Mouse (Mus musculus) liver, postnatal 0 days (tissue): ENCODE data around the gene Polr2f. TPM values are rescaled to one million over a fixed set of nuclear protein-coding genes. Genes with fewer than 3 reads are reported as not detected.

ENCODE experiments used
- ATAC-seq: fragments of 200-750 bp; cut with Nextera tagmentation; 2 replicates; pipeline ENCODE4 v1.8.0; 2017; ENCODE audit warnings: mild to moderate bottlenecking, moderate library complexity
- DNase-seq: peaks from one replicate; pipeline ENCODE4 v3.0.0-alpha.2; 2016
- H3K27ac ChIP-seq: fragments of 300-500 bp; sonication (generic); 2 replicates; pipeline ENCODE4 v1.5.1; 2014; ENCODE audit warnings: antibody characterized with exemption, moderate library complexity, mild to moderate bottlenecking, low read depth
- H3K27me3 ChIP-seq: fragments of 300-500 bp; sonication (generic); 2 replicates; pipeline ENCODE4 v1.6.1; 2014; ENCODE audit warnings: low read length, control low read depth, mixed read lengths; ENCODE audit not compliant: insufficient read depth
- H3K36me3 ChIP-seq: fragments of 300-500 bp; sonication (generic); replicated peaks from 2 replicates; pipeline ENCODE4 v1.6.1; 2014; ENCODE audit warnings: mild to moderate bottlenecking, control low read depth, low read length, moderate library complexity, mixed read lengths; ENCODE audit not compliant: insufficient read depth
- H3K4me1 ChIP-seq: fragments of 300-500 bp; sonication (generic); 2 replicates; pipeline ENCODE4 v1.6.1; 2014; ENCODE audit warnings: antibody characterized with exemption, mild to moderate bottlenecking, control low read depth; ENCODE audit not compliant: insufficient read depth
- H3K4me2 ChIP-seq: fragments of 300-500 bp; sonication (generic); 2 replicates; pipeline ENCODE4 v1.6.1; 2014; ENCODE audit warnings: low read depth, mild to moderate bottlenecking, low read length, moderate library complexity, mixed read lengths
- H3K4me3 ChIP-seq: fragments of 300-500 bp; sonication (generic); 2 replicates; pipeline ENCODE4 v1.5.1; 2014; ENCODE audit warnings: low read depth, low read length
- H3K9ac ChIP-seq: fragments of 300-500 bp; sonication (generic); replicated peaks from 2 replicates; pipeline ENCODE4 v1.6.1; 2014; ENCODE audit warnings: mild to moderate bottlenecking, moderate library complexity
- H3K9me3 ChIP-seq: fragments of 300-500 bp; sonication (generic); 2 replicates; pipeline ENCODE4 v1.6.1; 2016; ENCODE audit warnings: mild to moderate bottlenecking, control low read depth, low read length, mixed read lengths
- CTCF ChIP-seq: sonication (generic); IDR thresholded peaks from 2 replicates; pipeline ENCODE4 v1.5.1; 2016; ENCODE audit warnings: antibody characterized with exemption, low read depth
- EP300 ChIP-seq: IDR thresholded peaks from 2 replicates; pipeline ENCODE4 v1.6.1; 2016; ENCODE audit warnings: antibody characterized with exemption, low read depth, mild to moderate bottlenecking
- WGBS: fragments of 180-500 bp; shearing (Covaris S2); extraction: QIAGEN DNeasy Blood & Tissue Kit; methylation state at CpG from one replicate; pipeline ENCODE4 v1.1.7; 2014; ENCODE audit not compliant: insufficient replicate concordance; 5-methylcytosine and 5-hydroxymethylcytosine counted together
- polyA plus RNA-seq: library from polyadenylated mRNA; unstranded; fragments of >200 nt; fragmentation: Nextera tagmentation; extraction: Ambion mirVana; gene quantifications from 2 replicates; pipeline ENCODE4 v1.2.1, GENCODE M21; 2015

Gene Polr2f
- polyA plus RNA-seq, 1 experiment from 2014 or later, result 130 TPM

- H3K9ac ChIP-seq, result no peak overlapping the region
- H3K4me2 ChIP-seq, result no peak overlapping the region
- WGBS, result 57% methylated on average over 8 of the region's 8 CpGs
- no peaks in the 10 kb centered on the region for H3K9me3 ChIP-seq
- 0 out of 2 replicates have a peak, but pooled peaks cover 4% of the 10 kb centered on the region for H3K4me1 ChIP-seq
- no peaks in the 10 kb centered on the region for H3K27me3 ChIP-seq
- TF ChIP-seq CTCF, result no peak
- TF ChIP-seq EP300, result no peak
- peak overlapping the region; percentile 69 for H3K27ac ChIP-seq
- DNase-seq (peak; percentile 49), ATAC-seq (peak; percentile 77)
- H3K4me3 ChIP-seq, result no peak overlapping the region
- no peaks in the 10 kb centered on the region for H3K36me3 ChIP-seq
Observed at GRCm38 (mm10) chr15:79187819-79188218, 47.0 kb downstream of the Polr2f start.

- ATAC-seq, result no peak
Observed at GRCm38 (mm10) chr15:79191426-79191825, 50.6 kb downstream of the Polr2f start.

GRCm38 (mm10) chr15:79192450-79192849 is 51.6 kb downstream of the Polr2f start:
- H3K9ac ChIP-seq, result no peak overlapping the region
- no peaks in the 10 kb centered on the region for H3K36me3 ChIP-seq
- no peak for DNase-seq
- TF ChIP-seq EP300 (no peak), CTCF (no peak)
- H3K4me2 ChIP-seq, result no peak overlapping the region
- no peaks in the 10 kb centered on the region for H3K9me3 ChIP-seq
- peaks cover 13% of the 10 kb centered on the region; the same call in 1 of the 2 replicates for H3K4me1 ChIP-seq
- H3K27ac ChIP-seq, result no peak overlapping the region
- ATAC-seq, result no peak
- H3K4me3 ChIP-seq, result no peak overlapping the region
- 88% methylated on average over 6 of the region's 6 CpGs for WGBS
- no peaks in the 10 kb centered on the region for H3K27me3 ChIP-seq

More at GRCm38 (mm10) chr15:79191426-79191825, 50.6 kb downstream of the Polr2f start:
- no peak overlapping the region for H3K4me3 ChIP-seq
- DNase-seq, result no peak
- H3K9me3 ChIP-seq, result no peaks in the 10 kb centered on the region
- no peak overlapping the region for H3K27ac ChIP-seq
- no peaks in the 10 kb centered on the region for H3K36me3 ChIP-seq
- whole genome bisulfite sequencing, result 93% methylated on average over 2 of the region's 2 CpGs
- H3K9ac ChIP-seq, result no peak overlapping the region
- no peak for TF ChIP-seq EP300
- no peak for TF ChIP-seq CTCF
- H3K4me1 ChIP-seq, result peaks cover 13% of the 10 kb centered on the region; the same call in 1 of the 2 replicates
- H3K27me3 ChIP-seq, result no peaks in the 10 kb centered on the region
- H3K4me2 ChIP-seq, result no peak overlapping the region

GRCm38 (mm10) chr15:79192885-79193845 is 52.4 kb downstream of the Polr2f start:
- H3K4me3 ChIP-seq, result no peak overlapping the region
- WGBS, result 58% methylated on average over 26 of the region's 27 CpGs
- TF ChIP-seq EP300 (no peak), CTCF (no peak)
- H3K4me1 ChIP-seq, result peaks cover 13% of the 10 kb centered on the region; the same call in 1 of the 2 replicates
- H3K27ac ChIP-seq, result no peak overlapping the region
- no peaks in the 10 kb centered on the region for H3K9me3 ChIP-seq
- H3K4me2 ChIP-seq, result no peak overlapping the region
- H3K36me3 ChIP-seq, result no peaks in the 10 kb centered on the region
- no peak overlapping the region for H3K9ac ChIP-seq
- ATAC-seq (no peak), DNase-seq (no peak)
- H3K27me3 ChIP-seq, result no peaks in the 10 kb centered on the region

GRCm38 (mm10) chr15:79194048-79194447 is 53.2 kb downstream of the Polr2f start:
- no peak overlapping the region for H3K27ac ChIP-seq
- TF ChIP-seq CTCF (no peak), EP300 (no peak)
- no peak overlapping the region for H3K4me2 ChIP-seq
- H3K9ac ChIP-seq, result no peak overlapping the region
- ATAC-seq (no peak), DNase-seq (no peak)
- H3K4me1 ChIP-seq, result peaks cover 13% of the 10 kb centered on the region; the same call in 1 of the 2 replicates
- no peak overlapping the region for H3K4me3 ChIP-seq
- 42% methylated on average over 9 of the region's 9 CpGs for WGBS
- H3K9me3 ChIP-seq, result no peaks in the 10 kb centered on the region
- H3K27me3 ChIP-seq, result no peaks in the 10 kb centered on the region
- no peaks in the 10 kb centered on the region for H3K36me3 ChIP-seq

GRCm38 (mm10) chr15:79194946-79195345 is 54.1 kb downstream of the Polr2f start:
- H3K4me3 ChIP-seq, result no peak overlapping the region
- no peak overlapping the region for H3K9ac ChIP-seq
- no peak overlapping the region for H3K27ac ChIP-seq
- peak; percentile 35; the same call in 1 of the 2 replicates for ATAC-seq
- H3K27me3 ChIP-seq, result no peaks in the 10 kb centered on the region
- no peak for DNase-seq
- no peak for TF ChIP-seq CTCF
- TF ChIP-seq EP300, result no peak
- no peak overlapping the region for H3K4me2 ChIP-seq
- H3K36me3 ChIP-seq, result no peaks in the 10 kb centered on the region
- H3K4me1 ChIP-seq, result peaks cover 13% of the 10 kb centered on the region; the same call in 1 of the 2 replicates
- H3K9me3 ChIP-seq, result no peaks in the 10 kb centered on the region
- WGBS, result 69% methylated on average over 2 of the region's 2 CpGs
